Mouse (Mus musculus) limb, embryonic 12.5 days (tissue): ENCODE measurements around the gene Ces1a. TPM values are rescaled to one million over a fixed set of nuclear protein-coding genes. Genes with fewer than 3 reads are reported as not detected.

ENCODE experiments used
- ATAC-seq: fragments of 200-750 bp; cut with Nextera tagmentation; 2 replicates; pipeline ENCODE4 v1.8.0; 2017; ENCODE audit warnings: low read depth, moderate TSS enrichment; ENCODE audit not compliant: insufficient number of reproducible peaks, insufficient read depth, low FRiP score, low TSS enrichment
- H3K27ac ChIP-seq: fragments of 300-500 bp; sonication (generic); 2 replicates; pipeline ENCODE4 v1.5.1; 2016; ENCODE audit warnings: mild to moderate bottlenecking, moderate library complexity
- H3K27me3 ChIP-seq: fragments of 300-500 bp; sonication (generic); 2 replicates; pipeline ENCODE4 v1.6.1; 2016; ENCODE audit warnings: mild to moderate bottlenecking, moderate library complexity
- H3K36me3 ChIP-seq: fragments of 300-500 bp; sonication (generic); 2 replicates; pipeline ENCODE4 v1.6.1; 2016; ENCODE audit warnings: mild to moderate bottlenecking, moderate library complexity
- H3K4me1 ChIP-seq: fragments of 300-500 bp; sonication (generic); replicated peaks from 2 replicates; pipeline ENCODE4 v1.6.1; 2016
- H3K4me2 ChIP-seq: fragments of 300-500 bp; sonication (generic); 2 replicates; pipeline ENCODE4 v1.6.1; 2016; ENCODE audit warnings: mild to moderate bottlenecking, moderate library complexity
- H3K4me3 ChIP-seq: fragments of 300-500 bp; sonication (generic); replicated peaks from 2 replicates; pipeline ENCODE4 v1.5.1; 2016; ENCODE audit warnings: mild to moderate bottlenecking
- H3K9ac ChIP-seq: fragments of 300-500 bp; sonication (generic); replicated peaks from 2 replicates; pipeline ENCODE4 v1.6.1; 2016; ENCODE audit warnings: mild to moderate bottlenecking, moderate library complexity
- H3K9me3 ChIP-seq: fragments of 300-500 bp; sonication (generic); 2 replicates; pipeline ENCODE4 v1.6.1; 2016; ENCODE audit warnings: mild to moderate bottlenecking, moderate library complexity
- WGBS: fragments of 180-500 bp; shearing (Covaris S2); methylation state at CpG from one replicate; pipeline ENCODE4 v1.1.7; 2016; 5-methylcytosine and 5-hydroxymethylcytosine counted together
- polyA plus RNA-seq: library from polyadenylated mRNA; unstranded; fragments of >200 nt; fragmentation: Nextera tagmentation; extraction: Ambion mirVana; gene quantifications from 2 replicates; pipeline ENCODE4 v1.2.1, GENCODE M21; 2016

Gene Ces1a
- not detected in 2 replicates for polyA plus RNA-seq

DNA sequence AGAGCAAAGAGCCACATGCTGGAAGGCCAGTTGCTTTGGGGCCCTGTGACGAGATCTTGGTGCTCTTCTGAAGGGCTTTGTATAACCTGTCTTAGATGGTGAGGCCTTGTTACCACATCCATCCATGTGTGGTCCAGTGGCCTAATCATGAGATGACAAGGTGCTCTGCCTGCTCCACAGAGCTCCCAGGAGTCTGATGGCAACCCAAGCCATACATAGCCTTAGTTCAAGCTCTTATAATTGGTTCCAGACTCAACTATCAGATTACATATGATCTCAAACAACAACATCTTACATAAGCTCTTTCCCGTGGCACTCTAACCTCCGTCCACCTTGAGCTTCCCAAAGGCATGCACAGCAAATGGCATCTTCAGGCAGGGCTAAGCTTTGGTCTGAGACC, at the start of gene Ces1a:
Ces1a (minus strand) TSS at position 101 of the 400 bp plus-strand sequence.
- H3K27ac ChIP-seq: no peak within 1 kb of the TSS

GRCm38 (mm10) chr8:93095376-93095775, 47.4 kb upstream of the Ces1a start:
- Histone ChIP-seq H3K27me3 (no peaks in the 10 kb centered on the region), H3K4me3 (no peak overlapping the region), H3K27ac (no peak overlapping the region), H3K36me3 (no peaks in the 10 kb centered on the region), H3K9me3 (0 out of 2 replicates have a peak, but pooled peaks cover 4% of the 10 kb centered on the region), H3K4me2 (no peak overlapping the region), H3K9ac (no peak overlapping the region), H3K4me1 (no peaks in the 10 kb centered on the region)
- ATAC-seq: no peak

More for the DNA sequence above, at the start of gene Ces1a:
- Histone ChIP-seq H3K9me3 (no peaks in the 10 kb centered on the region), H3K27me3 (no peaks in the 10 kb centered on the region), H3K4me2 (no peak within 1 kb of the TSS), H3K4me3 (no peak within 1 kb of the TSS), H3K36me3 (no peaks in the 10 kb centered on the region), H3K4me1 (0 out of 2 replicates have a peak, but pooled peaks cover 5% of the 10 kb centered on the region), H3K9ac (no peak within 1 kb of the TSS)
- no peak for ATAC-seq
- 46% methylated on average over 3 of the region's 3 CpGs for WGBS

- H3K9me3 ChIP-seq: no peaks in the 10 kb centered on the region
- no peak overlapping the region for H3K27ac ChIP-seq
- WGBS: 73% methylated on average over 1 of the region's 1 CpGs
- H3K27me3 ChIP-seq: no peaks in the 10 kb centered on the region
- H3K9ac ChIP-seq: no peak overlapping the region
- H3K4me1 ChIP-seq: peaks cover 7% of the 10 kb centered on the region
- H3K36me3 ChIP-seq: no peaks in the 10 kb centered on the region
- ATAC-seq: no peak
- no peak overlapping the region for H3K4me2 ChIP-seq
- H3K4me3 ChIP-seq: no peak overlapping the region
Observed at GRCm38 (mm10) chr8:93091324-93091723, 43.3 kb upstream of the Ces1a start.

DNA sequence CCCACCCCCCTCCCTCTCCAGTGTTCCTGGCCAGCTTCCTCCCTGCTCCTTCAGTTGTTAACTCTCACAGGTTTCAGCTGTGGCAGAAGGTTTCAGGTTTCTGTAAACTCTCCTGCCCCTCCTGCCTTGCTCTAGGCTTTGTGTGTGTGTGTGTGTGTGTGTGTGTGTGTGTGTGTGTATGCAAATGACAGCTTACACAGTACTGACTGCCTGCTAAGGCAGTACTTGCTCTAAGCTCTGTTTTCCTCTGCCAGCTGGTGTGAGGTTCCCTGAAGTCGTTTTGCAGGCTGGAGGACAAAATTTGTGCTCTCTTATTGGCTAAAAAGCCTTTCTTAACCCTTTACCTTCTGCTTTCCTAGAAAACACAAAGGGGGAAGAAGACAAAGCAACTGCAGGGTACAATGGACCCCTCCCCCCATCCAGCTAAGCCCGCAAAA, 40.7 kb upstream of the Ces1a start:
- 0 out of 2 replicates have a peak overlapping the region, but pooled peaks have one; percentile 31 for H3K9ac ChIP-seq
- H3K36me3 ChIP-seq: no peaks in the 10 kb centered on the region
- 5% methylated on average over 2 of the region's 2 CpGs for WGBS
- H3K4me1 ChIP-seq: peaks cover 7% of the 10 kb centered on the region
- H3K4me2 ChIP-seq: peak overlapping the region; percentile 47
- no peaks in the 10 kb centered on the region for H3K27me3 ChIP-seq
- H3K4me3 ChIP-seq: peak overlapping the region; percentile 9
- peak; percentile 98 for ATAC-seq
- no peaks in the 10 kb centered on the region for H3K9me3 ChIP-seq
- peak overlapping the region; percentile 64; the same call in 1 of the 2 replicates for H3K27ac ChIP-seq

- Histone ChIP-seq H3K9me3 (no peaks in the 10 kb centered on the region), H3K9ac (0 out of 2 replicates have a peak overlapping the region, but pooled peaks have one; percentile 31), H3K4me2 (peak overlapping the region; percentile 47), H3K27me3 (no peaks in the 10 kb centered on the region), H3K27ac (peak overlapping the region; percentile 64; the same call in 1 of the 2 replicates), H3K4me1 (peaks cover 7% of the 10 kb centered on the region), H3K36me3 (no peaks in the 10 kb centered on the region), H3K4me3 (peak overlapping the region; percentile 9)
- 27% methylated on average over 7 of the region's 7 CpGs for WGBS
- 0 out of 2 replicates have a peak, but pooled peaks have one; percentile 29 for ATAC-seq
Observed at GRCm38 (mm10) chr8:93088193-93088592, 40.2 kb upstream of the Ces1a start.

GRCm38 (mm10) chr8:93079887-93080286, 31.9 kb upstream of the Ces1a start, which contains the start of gene Ces1b:
Ces1b (minus strand) TSS chr8:93080017.
- Histone ChIP-seq H3K9me3 (no peaks in the 10 kb centered on the region), H3K27ac (no peak within 1 kb of the TSS), H3K4me3 (no peak within 1 kb of the TSS), H3K4me2 (no peak within 1 kb of the TSS), H3K27me3 (no peaks in the 10 kb centered on the region), H3K4me1 (no peaks in the 10 kb centered on the region), H3K9ac (no peak within 1 kb of the TSS), H3K36me3 (no peaks in the 10 kb centered on the region)
- no peak for ATAC-seq
- 71% methylated on average over 2 of the region's 2 CpGs for WGBS

DNA sequence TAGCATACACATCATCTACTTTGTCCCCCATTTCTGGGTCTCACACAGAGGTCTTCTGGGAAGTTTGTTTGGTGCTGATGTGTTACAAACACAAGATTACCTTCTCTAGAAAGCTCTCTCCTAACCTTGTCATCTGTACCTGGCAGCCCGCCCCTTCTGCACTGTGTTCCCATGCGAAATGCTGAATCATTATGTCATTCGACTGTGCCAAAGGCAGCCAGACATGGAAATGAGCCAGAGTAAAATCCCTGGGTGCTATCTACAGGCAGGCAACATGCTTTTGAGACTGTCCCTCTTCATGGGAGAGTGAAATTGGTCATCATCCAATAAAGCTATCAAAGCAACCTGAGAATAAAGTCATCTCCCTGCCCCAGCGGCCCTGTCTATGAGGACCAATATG, 27.3 kb upstream of the Ces1a start:
- no peak for ATAC-seq
- WGBS: 90% methylated on average over 4 of the region's 4 CpGs
- Histone ChIP-seq H3K4me3 (no peak overlapping the region), H3K4me2 (no peak overlapping the region), H3K27ac (no peak overlapping the region), H3K27me3 (no peaks in the 10 kb centered on the region), H3K9ac (no peak overlapping the region), H3K36me3 (no peaks in the 10 kb centered on the region), H3K9me3 (no peaks in the 10 kb centered on the region), H3K4me1 (no peaks in the 10 kb centered on the region)

DNA sequence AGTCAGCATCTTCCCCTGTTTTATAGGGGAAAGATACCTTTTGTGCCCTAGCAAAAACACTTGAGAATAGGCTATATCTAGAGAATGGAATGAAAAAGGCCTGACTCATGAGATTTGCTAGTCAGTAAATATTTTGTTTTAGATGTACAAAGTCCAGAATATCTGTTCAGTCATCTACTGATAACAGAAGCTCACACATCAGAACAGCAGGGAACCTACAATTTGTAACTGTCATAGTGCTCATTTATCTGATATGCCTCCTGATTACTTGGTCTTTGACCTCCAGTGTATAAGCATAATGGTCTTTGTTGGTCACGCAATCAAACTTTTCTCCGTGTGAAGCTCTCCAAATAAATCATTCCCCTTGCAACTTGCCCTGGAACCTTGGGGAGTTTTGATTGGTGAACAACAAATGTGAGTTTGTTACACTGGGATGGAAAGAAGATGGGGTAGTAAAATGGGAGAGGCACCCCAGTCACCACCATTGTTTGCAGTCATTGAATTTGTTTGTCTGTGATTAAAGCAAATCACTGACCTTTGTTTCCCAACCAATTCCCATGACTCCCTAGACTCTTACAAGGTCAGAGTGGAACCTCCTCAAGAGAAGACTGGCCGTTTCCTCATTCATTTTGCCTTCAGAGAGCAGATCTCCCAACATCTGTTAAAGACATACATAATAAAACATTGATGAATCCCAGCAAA, 15.6 kb upstream of the Ces1a start:
- Histone ChIP-seq H3K27me3 (no peaks in the 10 kb centered on the region), H3K27ac (no peak overlapping the region), H3K9ac (no peak overlapping the region), H3K4me3 (no peak overlapping the region), H3K9me3 (no peaks in the 10 kb centered on the region), H3K36me3 (no peaks in the 10 kb centered on the region), H3K4me1 (no peaks in the 10 kb centered on the region), H3K4me2 (no peak overlapping the region)
- WGBS: 81% methylated on average over 3 of the region's 3 CpGs
- no peak for ATAC-seq

- no peaks in the 10 kb centered on the region for H3K9me3 ChIP-seq
- no peak overlapping the region for H3K4me3 ChIP-seq
- H3K27ac ChIP-seq: no peak overlapping the region
- no peaks in the 10 kb centered on the region for H3K36me3 ChIP-seq
- H3K4me1 ChIP-seq: no peaks in the 10 kb centered on the region
- H3K9ac ChIP-seq: no peak overlapping the region
- no peak overlapping the region for H3K4me2 ChIP-seq
- no peak for ATAC-seq
- whole genome bisulfite sequencing: 16% methylated on average over 2 of the region's 2 CpGs
- H3K27me3 ChIP-seq: no peaks in the 10 kb centered on the region
Observed at GRCm38 (mm10) chr8:93059185-93059584, 11.2 kb upstream of the Ces1a start.

DNA sequence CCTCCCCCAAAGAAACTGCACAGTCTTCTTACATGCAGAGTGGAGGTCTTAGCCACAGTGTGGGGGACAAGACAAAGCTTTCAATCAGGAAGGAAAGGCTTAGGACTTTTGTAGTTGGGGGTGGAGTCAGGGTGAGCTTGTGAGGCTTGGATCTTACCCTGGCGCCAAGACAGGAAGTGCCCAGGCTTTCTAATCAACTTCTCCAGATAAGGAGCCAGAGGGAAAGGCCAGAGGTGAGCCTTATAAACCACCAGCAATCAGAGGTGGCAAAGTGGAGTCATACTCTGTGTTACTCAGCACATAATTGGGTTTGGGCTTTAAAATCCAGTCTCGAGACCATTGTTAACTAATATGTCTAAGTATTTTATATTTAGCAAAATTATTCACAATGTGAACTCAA, 7.2 kb upstream of the Ces1a start:
- no peak overlapping the region for H3K4me2 ChIP-seq
- H3K36me3 ChIP-seq: no peaks in the 10 kb centered on the region
- H3K4me3 ChIP-seq: no peak overlapping the region
- no peak for ATAC-seq
- no peak overlapping the region for H3K27ac ChIP-seq
- no peak overlapping the region for H3K9ac ChIP-seq
- no peaks in the 10 kb centered on the region for H3K4me1 ChIP-seq
- WGBS: 45% methylated on average over 2 of the region's 2 CpGs
- no peaks in the 10 kb centered on the region for H3K9me3 ChIP-seq
- H3K27me3 ChIP-seq: no peaks in the 10 kb centered on the region

DNA sequence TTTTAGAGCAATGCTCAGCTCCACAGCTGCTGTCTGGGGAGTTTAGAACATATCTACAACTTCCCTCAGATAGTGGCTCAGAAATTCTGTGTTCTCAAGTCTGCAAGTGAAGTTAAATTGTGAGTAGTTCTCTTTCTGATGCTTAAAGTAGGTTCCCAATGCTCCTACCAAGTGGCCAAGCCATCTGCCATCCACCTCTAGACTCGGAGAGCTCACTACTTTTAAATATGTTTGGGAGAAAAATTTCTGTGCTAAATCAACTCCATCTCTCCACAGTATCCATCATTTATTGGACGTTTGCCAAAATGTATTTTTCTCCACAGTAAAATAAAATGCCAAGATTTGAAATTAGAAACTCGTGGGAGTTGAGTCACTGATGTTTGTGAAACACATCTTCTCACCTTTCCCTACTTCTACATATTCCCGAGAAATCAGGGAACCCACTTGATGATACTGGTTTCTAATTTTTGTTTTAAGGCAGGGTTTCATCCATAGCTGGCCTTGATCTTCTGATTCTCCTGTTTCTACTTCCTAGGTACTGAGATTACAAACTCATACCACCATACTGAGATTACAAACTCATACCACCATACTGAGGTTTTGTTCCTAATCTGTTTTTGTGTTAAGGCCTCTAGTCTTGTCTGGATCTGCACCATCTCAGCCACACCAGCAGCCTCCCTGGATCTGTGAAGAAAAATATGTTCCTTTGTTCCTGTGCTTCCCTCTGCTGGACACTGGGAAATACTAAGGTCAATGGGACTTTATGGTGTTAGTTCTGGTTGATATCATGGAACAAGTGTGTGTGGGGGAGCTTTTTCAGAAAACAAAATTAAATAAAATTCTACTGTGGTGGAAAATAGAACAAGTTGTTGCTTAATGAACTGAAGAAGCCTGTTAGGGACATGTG, 771 bp upstream of the Ces1a start:
- no peaks in the 10 kb centered on the region for H3K27me3 ChIP-seq
- 0 out of 2 replicates have a peak, but pooled peaks cover 5% of the 10 kb centered on the region for H3K4me1 ChIP-seq
- 73% methylated on average over 4 of the region's 4 CpGs for WGBS
- no peak overlapping the region for H3K27ac ChIP-seq
- H3K36me3 ChIP-seq: no peaks in the 10 kb centered on the region
- H3K9ac ChIP-seq: no peak overlapping the region
- H3K9me3 ChIP-seq: no peaks in the 10 kb centered on the region
- no peak overlapping the region for H3K4me3 ChIP-seq
- ATAC-seq: no peak
- no peak overlapping the region for H3K4me2 ChIP-seq
